Mouse (Mus musculus): ENCODE measurements around the gene Tbc1d10c.

GRCm38 (mm10) chr19:4234548-4234947 is 43.5 kb upstream of the Tbc1d10c start:
- TF ChIP-seq CTCF (conservative IDR thresholded peaks at IDR 0.05; ENCODE audit: insufficient read depth, insufficient read length, low read depth, low read length) = no peak
- TF ChIP-seq POLR2A (IDR thresholded peaks at IDR 0.05; ENCODE audit: low read depth, low read length) = no peak

Measured in kidney, adult 2 months (tissue).